Mouse (Mus musculus): ENCODE measurements around the gene Slc9a1. TPM values are rescaled to one million over a fixed set of nuclear protein-coding genes. Genes with fewer than 3 reads are reported as not detected.

Slc9a1 gene
- total and polyA plus RNA-seq, 3 experiments, result 3.1 to 14.0 TPM; not detected in 1

- peak; percentile 62 for DNase-seq (ENCODE audit: low read depth, low spot score)
- peak overlapping the region; percentile 63 for H3K27ac ChIP-seq (ENCODE audit: control insufficient read depth, low read depth, low read length)
- TF ChIP-seq ZC3H11A (IDR thresholded peaks at IDR 0.05; ENCODE audit: low read depth, low read length) (peak; percentile 9; the same call in 1 of the 2 replicates), KAT2A (conservative IDR thresholded peaks at IDR 0.05; ENCODE audit: low read depth, low read length) (no peak), TAL1 (IDR thresholded peaks at IDR 0.05; ENCODE audit: low read length) (peak; percentile 24), ZKSCAN1 (IDR thresholded peaks at IDR 0.05; ENCODE audit: low read depth, low read length) (no peak), SIN3A (IDR thresholded peaks at IDR 0.05; ENCODE audit: low read length) (peak; percentile 60; the same call in 1 of the 2 replicates), POLR2AphosphoS5 (IDR thresholded peaks at IDR 0.05; ENCODE audit: borderline replicate concordance, low read depth, low read length) (no peak), MYB (IDR thresholded peaks at IDR 0.05; ENCODE audit: low read depth, low read length) (no peak), USF2 (IDR thresholded peaks at IDR 0.05; ENCODE audit: borderline replicate concordance in 1 of 2, insufficient read depth in 1 of 2, low read depth in 1 of 2, low read length in 2 of 2) (no peak), MYC (IDR thresholded peaks at IDR 0.05; ENCODE audit: low read depth, low read length) (0 out of 2 replicates have a peak, but pooled peaks have one; percentile 42), SMC3 (IDR thresholded peaks at IDR 0.05; ENCODE audit: low read depth, low read length) (no peak), USF1 (IDR thresholded peaks at IDR 0.05; ENCODE audit: low read depth, low read length) (no peak), CHD1 (IDR thresholded peaks at IDR 0.05; ENCODE audit: low read depth, low read length) (no peak), GABPA (IDR thresholded peaks at IDR 0.05; ENCODE audit: low read depth, low read length) (no peak), HCFC1 (IDR thresholded peaks at IDR 0.05; ENCODE audit: low read depth, low read length) (no peak), MAFK (IDR thresholded peaks at IDR 0.05; ENCODE audit: borderline replicate concordance, low read depth, low read length) (no peak), EP300 (IDR thresholded peaks at IDR 0.05; ENCODE audit: low read depth in 1 of 2, low read length in 2 of 2) (peak; percentile 64 to 68), ZMIZ1 (IDR thresholded peaks at IDR 0.05; ENCODE audit: low read depth, low read length) (no peak), JUND (IDR thresholded peaks at IDR 0.05; ENCODE audit: low read depth, low read length) (0 out of 2 replicates have a peak, but pooled peaks have one; percentile 30), MXI1 (IDR thresholded peaks at IDR 0.05; ENCODE audit: low read depth, low read length) (no peak; the same call in 1 of the 2 replicates), POLR2AphosphoS2 (IDR thresholded peaks at IDR 0.05; ENCODE audit: low read length) (no peak), MAX (IDR thresholded peaks at IDR 0.05; ENCODE audit: low read length) (no peak), ELF1 (IDR thresholded peaks at IDR 0.05; ENCODE audit: low read depth, low read length) (no peak), MEF2A (IDR thresholded peaks at IDR 0.05; ENCODE audit: extremely low read depth, insufficient replicate concordance, low read depth, low read length, poor library complexity, severe bottlenecking) (no peak), ZNF384 (IDR thresholded peaks at IDR 0.05; ENCODE audit: low read depth, low read length) (peak; percentile 91), CHD2 (IDR thresholded peaks at IDR 0.05; ENCODE audit: low read length) (0 out of 2 replicates have a peak, but pooled peaks have one; percentile 16), RAD21 (IDR thresholded peaks at IDR 0.05; ENCODE audit: low read depth, low read length) (no peak), TBP (IDR thresholded peaks at IDR 0.05; ENCODE audit: low read depth, low read length) (no peak), CTCF (IDR thresholded peaks at IDR 0.05 in 2 of 3, conservative IDR thresholded peaks at IDR 0.05 in 1 of 3; ENCODE audit: control insufficient read depth in 1 of 3, insufficient read depth in 1 of 3, low read depth in 2 of 3, low read length in 3 of 3, poor library complexity in 1 of 3, severe bottlenecking in 1 of 3) (no peak), ETS1 (IDR thresholded peaks at IDR 0.05; ENCODE audit: low read depth, low read length) (peak; percentile 84), UBTF (IDR thresholded peaks at IDR 0.05; ENCODE audit: borderline replicate concordance, insufficient read depth, low read depth, low read length) (no peak), E2F4 (IDR thresholded peaks at IDR 0.05; ENCODE audit: borderline replicate concordance, low read depth, low read length) (no peak), MAZ (IDR thresholded peaks at IDR 0.05; ENCODE audit: low read depth, low read length) (no peak), NRF1 (IDR thresholded peaks at IDR 0.05; ENCODE audit: insufficient read depth, low read depth, low read length, poor library complexity, severe bottlenecking) (no peak), TCF12 (IDR thresholded peaks at IDR 0.05; ENCODE audit: low read depth, low read length) (peak; percentile 75), GATA1 (IDR thresholded peaks at IDR 0.05; ENCODE audit: low read depth, low read length) (peak; percentile 68), NELFE (IDR thresholded peaks at IDR 0.05; ENCODE audit: low read depth, low read length) (no peak)
Observed at GRCm38 (mm10) chr4:133337833-133338520, 31.5 kb upstream of the Slc9a1 start.

More at GRCm38 (mm10) chr4:133337833-133338520, 31.5 kb upstream of the Slc9a1 start:
- H3K36me3 ChIP-seq (ENCODE audit: control insufficient read depth in 1 of 2, insufficient read depth in 2 of 2, low read length in 2 of 2), result peaks cover 0 to 6% of the 10 kb centered on the region in 2 experiments; a peak in 2 of 4 replicates
- peak overlapping the region; percentile 94 for H3K9ac ChIP-seq (ENCODE audit: control insufficient read depth, low read depth, low read length, poor library complexity, severe bottlenecking)
- peaks cover 0 to 12% of the 10 kb centered on the region in 2 experiments; a peak in 2 of 4 replicates for H3K4me1 ChIP-seq (ENCODE audit: control insufficient read depth in 1 of 2, insufficient read depth in 2 of 2, low read length in 2 of 2)
- H3K27me3 ChIP-seq (ENCODE audit: control insufficient read depth in 1 of 2, insufficient read depth in 2 of 2, low read length in 2 of 2), result no peaks in the 10 kb centered on the region
- peak overlapping the region; percentile 83 to 93 for H3K4me3 ChIP-seq (ENCODE audit: control insufficient read depth in 1 of 2, insufficient read depth in 1 of 2, low read depth in 2 of 2, low read length in 2 of 2)
- peaks cover 6% of the 10 kb centered on the region for H3K79me2 ChIP-seq (ENCODE audit: control insufficient read depth, insufficient read depth, low read length, poor library complexity)
- H3K9me3 ChIP-seq (replicated peaks; ENCODE audit: insufficient read depth, low read length), result no peaks in the 10 kb centered on the region
